Mouse (Mus musculus) kidney, adult 9 months (tissue): ENCODE results near the gene AW011738.

Experiments used
- DNase-seq: peaks from one replicate; pipeline ENCODE4 v3.0.0; 2022

AW011738 gene

DNA sequence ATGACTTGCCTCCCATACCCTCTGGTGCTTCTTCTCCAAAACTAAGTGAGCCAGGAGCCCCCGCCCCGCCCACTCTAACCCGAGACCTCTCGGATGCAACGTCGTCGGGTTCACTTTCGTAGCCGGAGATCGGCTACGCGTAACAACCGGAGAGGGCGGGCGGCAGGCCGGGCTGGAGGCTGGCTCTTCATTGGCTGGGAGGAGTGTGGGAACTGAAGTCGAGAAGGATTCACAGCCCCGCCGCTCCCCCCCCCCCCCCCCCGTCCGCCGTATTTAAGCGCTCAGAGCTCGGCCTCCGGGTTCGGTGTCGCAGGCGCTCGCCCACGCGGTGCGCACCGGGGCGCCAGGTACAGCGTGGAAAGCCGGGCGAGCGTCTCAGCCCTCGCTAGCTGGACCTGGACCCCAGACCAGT, at the start of gene AW011738:
AW011738 (plus strand) TSS at position 304 of the 412 bp plus-strand sequence.
- peak; percentile 56 for DNase-seq

DNA sequence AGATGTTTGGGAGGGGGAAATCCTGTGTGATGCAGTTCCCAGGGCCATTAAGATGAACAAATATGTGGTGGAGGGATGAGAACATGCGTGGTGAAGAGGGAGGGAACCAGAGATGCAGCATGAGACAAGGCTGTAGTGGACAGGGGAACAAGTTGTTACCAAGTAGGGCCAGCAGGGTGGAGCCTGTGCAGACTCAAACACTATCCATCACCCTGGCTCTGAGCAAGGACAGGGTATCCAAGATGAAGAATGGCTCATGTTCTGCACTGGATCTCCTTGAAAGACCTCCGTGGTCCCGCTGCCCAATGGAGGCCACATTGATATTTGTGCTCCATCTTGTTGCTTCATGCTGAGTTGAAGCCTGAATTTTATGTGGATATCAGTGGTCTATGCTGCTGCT, 48.3 kb upstream of the AW011738 start:
- no peak for DNase-seq

DNA sequence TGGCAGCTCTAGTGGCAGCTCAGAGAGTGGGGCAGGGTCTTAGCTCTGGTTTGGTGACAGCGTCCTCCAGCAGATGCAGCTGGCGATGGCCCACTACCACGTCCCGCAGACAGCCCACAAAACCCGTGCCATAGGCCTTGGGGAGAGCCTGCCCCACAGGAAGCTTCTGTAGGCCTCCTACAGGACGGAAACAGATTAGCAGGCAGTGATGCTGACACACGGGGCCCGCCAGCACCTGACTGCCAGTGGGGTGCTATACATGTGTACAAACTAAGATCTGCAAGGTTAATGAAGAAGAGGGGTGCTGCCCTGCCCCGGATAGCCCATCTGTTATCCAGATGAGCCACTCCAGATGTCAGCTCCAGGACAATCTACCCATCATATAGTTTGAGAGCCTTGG, 36.6 kb upstream of the AW011738 start:
- DNase-seq = no peak

DNA sequence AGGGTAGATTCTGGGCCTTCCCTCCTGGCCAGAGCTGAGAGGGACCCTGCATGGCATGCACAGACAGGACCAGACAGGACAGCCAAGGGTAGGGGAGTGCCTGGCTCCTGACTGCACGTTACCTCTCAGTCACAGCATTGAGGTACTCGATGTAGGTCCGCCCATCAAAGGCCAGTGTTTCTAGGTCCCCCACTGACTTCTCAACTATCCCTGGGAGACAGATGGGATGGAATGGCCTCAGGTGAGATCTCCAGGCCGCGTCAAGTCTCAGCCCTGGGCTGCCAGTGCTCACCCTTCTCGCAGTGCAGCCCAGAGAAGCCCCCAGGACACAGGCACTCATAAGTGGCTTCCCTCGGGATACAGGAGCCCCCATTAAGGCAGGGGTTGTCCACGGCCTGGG, 34.5 kb upstream of the AW011738 start:
- no peak for DNase-seq

DNA sequence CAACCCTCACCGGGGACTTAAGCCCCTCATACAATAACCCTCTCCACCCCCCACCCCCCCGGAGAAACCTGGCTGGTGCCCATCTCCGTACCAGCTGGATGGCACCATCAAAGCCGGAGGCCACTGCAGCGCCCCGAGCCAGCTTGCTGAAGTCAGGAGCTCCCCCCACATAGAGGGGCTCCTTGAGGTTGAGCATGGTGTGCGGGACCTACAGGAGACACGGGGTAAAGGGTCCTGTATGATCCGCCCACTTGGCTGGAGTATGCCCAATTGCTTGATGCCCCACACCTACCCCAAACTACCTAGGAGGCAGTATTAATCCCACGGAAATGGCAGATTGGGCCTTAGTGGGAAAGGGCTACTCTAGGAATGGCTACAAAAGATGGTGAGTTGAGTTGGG, 34.0 kb upstream of the AW011738 start:
- no peak for DNase-seq

DNA sequence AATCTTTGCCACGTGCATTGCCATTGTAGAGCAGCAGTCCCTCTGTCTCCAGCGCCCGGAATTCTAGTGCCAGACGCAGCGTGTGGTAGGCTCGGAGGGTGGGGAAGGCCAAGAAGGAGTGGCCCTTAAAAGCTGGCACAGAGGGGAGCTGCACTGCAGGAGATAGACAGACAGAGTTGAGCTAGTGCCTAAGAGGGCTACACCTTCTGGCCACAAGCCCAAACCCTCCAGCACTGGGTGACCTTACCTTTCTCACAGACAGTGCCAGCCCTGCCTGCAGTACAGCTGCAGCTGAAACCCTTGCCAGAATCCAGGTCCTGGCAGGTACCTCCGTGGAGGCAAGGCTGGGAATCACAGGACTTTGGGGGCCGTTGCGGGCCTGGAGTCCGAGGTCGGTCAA, 31.3 kb upstream of the AW011738 start:
- DNase-seq = no peak

DNA sequence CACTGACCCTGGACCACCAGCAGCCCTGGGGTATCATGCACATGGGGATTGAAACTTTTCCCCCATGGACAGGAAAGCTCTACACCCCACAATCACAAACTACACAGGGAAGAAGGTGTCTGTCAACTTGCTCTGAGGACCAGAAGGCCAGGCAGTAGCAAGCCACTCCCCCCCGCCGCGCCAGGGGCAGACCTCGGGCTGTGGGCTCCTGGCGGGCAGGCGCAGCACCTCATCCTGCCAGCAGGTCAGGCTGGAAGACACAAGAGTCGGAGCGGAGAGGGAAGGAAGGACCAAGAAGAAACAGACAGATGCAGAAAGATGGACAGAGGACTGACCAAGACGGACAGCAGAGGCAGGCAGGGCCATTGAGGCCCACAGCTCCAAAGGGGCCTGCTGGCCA, 25.5 kb upstream of the AW011738 start:
- DNase-seq = no peak

DNA sequence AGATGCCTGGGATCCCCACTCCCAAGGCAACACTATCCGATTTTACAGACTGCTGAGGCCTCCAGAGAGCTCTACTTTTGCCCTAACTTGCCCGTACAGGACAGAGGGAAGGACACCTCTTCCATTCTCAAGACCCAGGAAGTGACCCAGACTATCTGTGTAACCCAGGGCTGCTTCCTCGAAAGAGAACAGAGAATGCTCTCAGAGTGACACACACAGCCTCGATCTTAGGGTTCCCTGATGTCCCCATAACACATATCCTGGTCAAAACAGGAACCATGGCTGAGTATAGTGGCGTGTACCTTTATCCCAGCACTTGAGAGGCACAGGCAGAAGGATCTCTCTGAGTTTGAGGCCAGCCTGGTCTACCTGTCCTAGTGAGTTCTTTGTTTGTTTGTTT, 19.4 kb upstream of the AW011738 start:
- no peak for DNase-seq

DNA sequence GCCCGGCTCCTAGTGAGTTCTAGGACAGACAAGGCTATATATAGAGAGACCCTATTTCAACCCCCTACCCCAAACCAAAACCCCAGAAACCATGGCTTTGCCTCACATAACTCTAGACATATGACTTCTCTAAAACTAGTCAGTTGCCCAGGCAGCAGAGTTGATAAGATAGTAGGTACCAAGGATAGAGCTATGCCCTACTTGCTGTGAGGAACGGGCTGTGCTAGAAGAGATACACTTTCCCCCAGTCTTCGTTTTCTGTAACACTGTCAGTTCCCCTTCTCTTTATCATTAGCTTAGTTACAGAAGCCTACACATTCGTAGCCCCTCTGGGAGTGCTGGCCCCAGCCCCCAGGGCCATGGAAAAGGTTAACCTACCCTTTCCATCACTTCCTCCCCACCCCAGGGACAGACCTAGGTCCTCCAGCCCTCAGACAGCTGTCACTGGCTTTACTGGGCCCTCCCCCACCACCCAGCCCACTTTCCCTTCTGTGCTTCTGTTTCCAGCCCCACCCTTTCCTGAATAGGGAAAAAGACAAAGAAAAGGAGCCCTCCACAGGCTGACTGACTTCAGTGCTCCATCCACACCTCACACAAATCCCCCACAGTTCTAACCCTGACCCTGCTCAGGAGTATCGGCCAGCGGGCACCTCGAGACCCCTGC, 18.7 kb upstream of the AW011738 start:
- DNase-seq = no peak

DNA sequence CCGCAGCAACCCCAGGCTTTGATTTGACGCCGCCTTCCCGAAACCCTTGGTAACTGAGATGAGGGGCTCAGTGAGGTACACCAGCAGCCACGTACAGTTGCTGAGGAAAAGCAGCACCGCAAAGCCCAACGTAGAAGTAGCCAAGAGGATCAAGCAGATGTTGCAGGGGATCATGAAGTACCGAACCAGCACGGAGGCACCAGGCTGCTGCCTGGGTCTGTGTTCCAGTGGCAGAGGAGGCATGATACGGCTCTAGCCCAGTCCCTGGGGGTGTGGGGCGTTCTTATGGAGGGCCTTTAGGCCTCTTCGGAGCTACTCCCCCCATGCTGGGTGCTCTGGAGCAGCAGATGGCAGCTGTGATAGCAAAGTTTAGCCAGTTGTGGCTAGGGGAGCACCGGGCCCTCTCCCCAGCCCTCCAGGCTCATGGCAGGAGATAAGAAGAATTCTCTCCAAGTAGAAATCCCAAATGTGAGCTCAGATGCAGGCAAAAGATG, 17.6 kb upstream of the AW011738 start:
- DNase-seq = no peak

DNA sequence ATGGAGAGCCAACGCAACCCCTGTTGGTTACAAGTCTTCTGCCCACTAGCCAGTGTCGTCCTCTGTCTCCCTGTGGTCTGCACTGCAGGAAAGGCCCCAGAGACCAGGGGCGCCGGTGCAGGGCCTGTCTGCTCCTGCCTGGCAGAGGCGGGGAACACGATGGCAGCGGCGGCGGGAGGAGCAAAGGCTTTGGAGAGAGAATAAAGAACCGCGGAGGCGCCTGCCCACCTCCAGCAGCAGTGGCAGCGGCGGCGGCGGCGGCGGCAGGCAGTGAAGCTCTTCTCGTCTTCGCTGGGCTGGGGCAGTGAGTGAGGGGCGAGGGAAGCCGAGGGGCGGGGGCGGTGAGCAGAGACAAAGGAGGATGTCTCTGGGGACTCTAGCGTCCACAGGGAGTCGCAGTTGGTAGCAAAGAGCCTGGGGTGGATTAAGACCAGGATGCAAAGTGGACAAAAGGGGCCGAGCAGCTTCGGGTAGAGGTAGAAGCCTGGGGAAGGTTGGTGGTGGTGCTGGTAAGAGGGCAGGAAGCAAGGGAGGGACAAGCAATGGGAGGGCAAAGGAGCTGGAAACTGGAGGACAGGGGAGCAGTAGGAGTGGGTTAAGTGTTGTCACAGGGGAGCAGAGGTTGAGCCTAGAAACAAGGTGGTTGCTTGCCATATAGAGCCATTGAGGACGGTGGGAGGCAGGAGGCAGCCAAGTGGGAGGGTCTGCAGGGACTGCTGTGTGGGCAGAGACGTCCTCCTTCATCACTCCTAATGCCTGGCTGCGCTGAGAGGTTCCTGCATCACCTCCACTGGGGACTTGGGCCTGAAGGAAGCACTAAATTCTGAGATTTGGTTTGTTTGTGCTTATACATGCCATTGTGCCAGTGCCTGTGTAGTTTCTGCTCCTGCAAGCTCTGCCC, 16.9 kb upstream of the AW011738 start:
- no peak for DNase-seq

DNA sequence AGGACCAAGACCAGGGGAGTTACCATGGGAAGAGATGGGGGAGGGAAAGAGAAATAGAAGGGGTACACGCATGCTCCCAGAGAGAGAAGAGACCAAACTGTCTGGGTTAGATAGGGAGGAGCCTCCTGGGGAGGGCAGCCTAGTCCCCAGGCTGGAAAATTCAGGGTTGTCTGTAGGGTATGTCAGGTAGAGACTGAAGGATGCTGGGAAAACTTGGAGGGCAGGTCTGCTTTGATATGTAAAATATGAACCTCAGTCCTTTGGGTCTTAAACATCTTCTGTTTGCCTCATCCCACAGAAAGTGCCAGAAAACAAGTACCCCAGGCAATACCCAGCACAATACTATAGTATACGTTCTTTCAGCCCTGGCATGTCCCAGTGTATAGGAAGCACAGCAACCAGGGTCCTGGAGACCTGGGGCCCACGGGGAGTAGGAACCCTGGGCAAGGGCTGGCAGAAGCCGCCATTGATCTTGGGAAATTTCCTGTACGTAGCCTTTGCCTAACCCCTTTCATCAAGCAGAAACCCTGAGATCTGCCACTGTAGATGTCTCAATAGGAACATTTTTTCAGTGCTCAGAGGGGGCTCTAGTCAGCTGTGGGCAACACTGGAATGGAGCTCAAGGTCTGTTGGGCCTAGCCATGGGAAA, 14.8 kb upstream of the AW011738 start:
- no peak for DNase-seq

DNA sequence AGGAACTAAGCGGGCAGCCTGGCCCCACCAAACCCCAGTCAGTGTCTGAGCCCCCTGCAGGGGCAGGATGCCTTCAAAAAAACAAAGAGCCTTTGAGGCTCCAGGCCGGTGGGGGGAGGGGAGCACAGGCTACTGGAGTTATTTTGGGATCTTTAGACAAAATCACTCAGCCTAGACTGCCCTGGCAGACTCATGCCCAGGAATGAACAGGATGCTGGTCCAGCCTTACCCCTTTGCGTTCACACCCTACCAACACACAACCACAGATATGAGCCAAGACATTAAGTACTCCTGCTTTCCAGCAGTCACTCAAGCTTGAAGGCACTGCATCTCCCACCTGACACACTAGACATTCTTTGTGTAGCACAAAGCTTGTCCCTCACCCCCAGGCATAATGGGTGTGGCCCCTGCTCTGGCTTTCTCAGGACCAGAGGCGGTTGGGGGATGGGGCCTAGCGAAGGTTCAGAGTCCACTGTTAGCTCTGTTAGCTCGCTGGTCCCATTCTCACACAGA, 14.2 kb upstream of the AW011738 start:
- DNase-seq = peak; percentile 72

DNA sequence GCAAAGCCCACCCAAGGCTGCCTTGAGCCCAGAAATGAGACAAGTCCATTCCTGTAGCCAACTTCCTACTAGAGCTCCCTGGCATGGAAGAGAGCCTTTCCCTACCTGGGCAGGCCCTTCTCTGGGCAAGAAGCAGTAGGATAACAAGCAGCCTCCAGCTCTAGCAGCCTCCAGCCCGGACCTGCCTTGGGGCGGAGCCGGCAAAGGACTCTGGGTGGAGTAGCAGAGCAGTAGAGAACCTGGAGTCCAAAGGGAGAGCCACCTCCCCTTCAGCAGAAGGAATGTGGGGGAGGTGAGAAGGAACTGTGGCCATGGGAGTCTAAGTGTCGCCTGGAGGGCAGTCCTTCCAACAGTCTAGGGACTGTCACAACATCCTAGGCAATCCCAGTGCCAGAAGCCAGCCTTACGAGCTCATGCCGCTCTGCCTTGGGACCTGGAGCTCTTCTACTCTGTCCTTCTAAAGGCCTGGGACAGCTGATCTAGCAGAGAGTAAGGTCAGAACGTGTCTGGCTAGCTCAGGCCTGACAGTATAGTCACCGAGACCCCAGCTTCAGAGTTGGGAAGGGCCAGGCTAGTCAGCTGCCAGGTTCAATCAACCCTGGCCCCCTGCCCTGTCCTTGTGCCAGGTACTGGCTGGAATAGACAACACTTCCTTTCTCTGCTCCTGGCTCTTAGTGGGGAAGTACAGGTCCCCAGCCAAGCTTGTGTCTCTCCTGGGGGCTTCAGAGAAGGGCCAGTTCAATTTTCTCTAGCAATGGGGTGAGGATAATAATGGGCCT, 10.5 kb upstream of the AW011738 start:
- DNase-seq = peak; percentile 89

DNA sequence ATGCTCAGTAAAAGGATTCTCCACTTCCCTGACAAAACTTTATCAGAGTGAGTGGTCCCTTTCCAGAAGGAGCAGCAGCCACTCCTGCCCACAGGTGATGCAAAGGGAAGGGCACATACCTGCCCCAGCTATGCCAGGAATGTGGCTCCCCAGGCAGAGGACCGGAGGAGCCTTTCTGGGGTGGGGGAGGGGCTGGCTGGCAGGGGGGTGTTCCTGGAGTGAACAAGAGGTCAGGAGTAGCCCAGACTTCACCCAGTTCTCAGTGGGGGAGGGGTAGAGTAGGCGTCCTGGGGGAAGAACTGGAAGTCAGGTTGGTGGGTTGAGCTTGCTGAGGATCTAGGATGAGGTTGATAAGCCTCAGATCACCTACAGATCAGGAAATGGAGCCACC, 9.9 kb upstream of the AW011738 start:
- DNase-seq = peak; percentile 64

DNA sequence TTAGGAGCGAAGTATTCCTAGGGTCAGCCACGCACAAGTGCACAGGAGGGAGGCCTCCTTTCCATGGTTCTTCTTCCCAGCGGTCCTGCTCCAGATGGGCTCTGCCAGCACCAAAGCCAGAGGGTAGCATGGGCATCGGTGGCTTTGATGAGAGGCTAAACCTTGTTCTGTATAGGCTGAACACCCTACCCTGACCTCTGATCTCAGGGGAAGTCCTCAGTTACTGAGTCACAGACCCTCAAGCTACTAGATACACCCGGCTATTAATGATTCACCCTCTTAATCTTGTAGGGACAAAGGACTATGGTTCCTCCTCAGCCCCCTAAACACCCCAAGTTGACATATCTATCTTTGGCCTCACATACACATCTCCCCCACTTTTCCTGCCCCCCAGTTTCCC, 9.2 kb upstream of the AW011738 start:
- peak; percentile 61 for DNase-seq

DNA sequence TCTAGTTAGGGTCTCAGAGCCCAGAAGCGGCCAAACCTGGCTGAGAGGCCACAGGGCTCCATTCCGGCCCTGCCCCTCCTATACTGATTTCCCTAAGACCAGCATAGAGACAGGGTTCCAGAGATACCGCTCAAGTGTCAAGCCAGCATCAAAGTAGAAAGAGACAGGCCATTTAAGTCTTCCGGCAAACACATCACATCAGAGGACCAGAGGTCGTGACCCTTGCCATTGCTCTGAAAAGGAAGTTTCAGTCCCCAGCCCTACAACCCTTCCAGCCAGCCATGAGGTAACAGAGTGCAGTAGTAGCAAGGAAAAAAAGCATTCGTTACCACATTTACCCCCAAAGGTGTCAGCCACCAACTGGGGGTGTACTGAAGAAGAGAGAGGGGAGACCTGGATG, 8.8 kb upstream of the AW011738 start:
- no peak for DNase-seq

DNA sequence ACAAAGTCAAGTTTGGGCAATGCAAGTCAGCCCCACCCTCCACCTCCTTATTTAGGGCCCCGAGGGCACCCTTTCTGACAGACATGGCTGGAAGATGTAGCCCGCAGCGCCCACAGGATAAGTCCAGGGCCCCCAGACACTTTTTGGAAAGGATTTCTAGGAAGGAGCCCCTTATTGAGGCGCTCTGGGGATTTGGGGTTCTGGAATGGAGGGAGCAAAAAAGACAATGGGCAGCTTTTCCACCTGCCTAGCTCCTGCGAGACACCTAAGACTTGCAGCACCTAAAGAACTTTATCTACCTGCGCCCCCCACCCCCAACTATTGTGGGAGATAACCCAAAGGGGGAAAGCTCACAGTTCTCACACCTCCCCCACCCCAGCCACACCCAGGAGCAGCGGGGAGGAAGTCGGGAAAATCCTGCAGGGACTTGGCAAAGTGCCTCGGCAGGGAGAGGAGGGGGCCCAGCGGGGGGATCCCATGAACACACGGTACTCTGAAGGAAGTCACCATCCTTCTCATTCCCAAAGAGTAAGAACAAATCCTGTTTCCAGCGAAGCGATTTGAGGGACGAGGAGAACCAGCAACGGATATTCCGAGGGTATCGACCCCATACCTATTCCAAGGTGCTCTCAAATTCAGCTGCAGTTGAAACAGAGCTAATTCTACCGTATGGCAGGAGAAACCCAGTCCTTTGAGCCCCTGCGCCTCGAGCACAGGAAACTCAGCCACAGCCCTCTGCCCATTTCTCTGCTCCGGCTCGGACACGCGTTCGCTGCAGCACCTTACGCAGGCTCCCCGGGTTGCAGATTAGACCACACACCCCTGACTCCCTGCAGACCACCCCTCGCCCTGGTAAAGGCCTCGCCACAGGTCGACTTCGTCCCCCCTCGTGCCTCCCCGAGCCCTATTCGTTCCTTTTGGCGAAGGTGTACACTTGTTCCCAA, 6.9 kb upstream of the AW011738 start:
- DNase-seq = peak; percentile 64

DNA sequence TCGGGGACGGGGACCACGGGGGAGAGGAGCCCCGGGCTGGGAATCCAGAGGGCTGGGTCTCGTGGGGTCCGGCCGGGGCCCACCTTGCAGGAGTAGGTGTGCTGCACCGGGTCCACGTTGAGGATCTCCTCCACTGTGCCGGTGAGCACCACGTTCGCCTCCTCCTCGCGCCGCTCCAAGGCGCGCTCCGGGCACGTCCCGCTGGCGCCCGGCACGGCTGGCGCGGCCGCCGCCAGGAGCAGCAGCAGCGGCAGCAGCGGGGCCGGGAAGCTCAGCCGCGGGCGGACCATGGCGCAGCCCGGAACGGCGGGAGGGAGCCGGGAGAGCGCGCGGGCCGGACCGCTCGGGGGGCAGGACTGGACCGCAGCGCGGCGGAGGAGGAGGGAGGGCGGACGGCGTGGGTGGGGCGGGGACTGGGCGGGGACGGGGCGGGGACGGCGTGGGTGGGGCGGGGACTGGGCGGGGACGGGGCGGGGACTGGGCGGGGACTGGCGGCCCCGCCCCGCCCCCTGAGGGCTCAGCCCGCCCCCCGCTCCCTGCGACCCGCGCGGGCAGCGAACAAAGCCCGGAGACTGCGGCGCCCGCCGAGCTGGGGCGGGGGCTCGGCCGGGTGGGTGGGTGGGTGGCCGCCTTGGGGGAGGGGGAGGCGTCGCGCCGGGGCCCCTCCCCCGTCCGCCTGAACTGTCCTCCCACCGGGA, 5.8 kb upstream of the AW011738 start, which contains the start of gene Agrn:
Agrn (minus strand) TSS at position 358 of the 698 bp plus-strand sequence.
- peak; percentile 62 for DNase-seq

DNA sequence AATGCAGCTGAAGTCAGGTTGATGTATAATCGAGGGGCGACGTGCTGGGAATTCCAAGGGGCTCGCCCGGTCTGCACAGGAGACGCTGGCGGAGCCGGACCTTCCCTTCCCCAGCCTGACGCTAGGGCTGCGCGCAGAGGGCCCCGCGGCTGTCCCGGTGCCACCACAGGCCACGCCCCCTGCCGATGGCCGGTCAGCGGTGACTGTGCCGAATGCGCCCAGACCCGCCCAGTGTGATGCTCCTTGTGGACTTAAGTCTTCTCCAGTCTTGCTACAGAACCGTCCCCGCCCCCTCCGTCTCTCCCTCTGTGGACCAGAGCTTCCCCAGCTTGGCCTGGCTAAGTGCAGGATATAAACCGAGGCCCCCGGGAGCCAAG, 5.3 kb upstream of the AW011738 start:
- DNase-seq = peak; percentile 92
